Mouse (Mus musculus) T-cell, adult 2 months (primary cell): ENCODE results near the gene Gfod2.

Experiments used
- DNase-seq: peaks from one replicate; pipeline ENCODE4 v3.0.0; 2022; ENCODE audit warnings: low spot score

The Gfod2 gene

DNA sequence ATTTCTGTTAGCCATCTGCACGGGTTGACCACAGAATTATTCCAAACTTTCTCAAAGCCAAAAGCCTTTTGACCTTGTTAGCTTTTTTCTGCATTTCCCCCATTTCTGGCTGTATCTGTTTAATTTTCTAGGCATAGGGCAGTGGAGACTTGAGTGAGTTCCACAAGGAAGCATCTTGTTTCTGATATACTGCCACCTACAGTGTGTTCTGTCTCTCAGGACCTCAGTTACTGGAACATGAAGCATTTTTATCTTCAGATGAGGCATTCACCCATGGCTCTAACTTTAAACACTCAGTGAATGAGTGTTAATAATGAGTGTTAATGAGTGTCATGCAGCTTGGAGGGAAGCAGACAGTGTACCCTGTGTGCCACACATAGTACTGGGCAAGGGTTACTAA, 80.6 kb downstream of the Gfod2 start:
- no peak for DNase-seq
